Mouse (Mus musculus) CH12.LX (cell line): ENCODE data around the gene Recql.

Source experiments
- BHLHE40 ChIP-seq: IDR thresholded peaks from 2 replicates; pipeline ENCODE4 v1.6.1; 2011; ENCODE audit warnings: mild to moderate bottlenecking, low read depth, low read length, improper control_type of control experiment
- CHD2 ChIP-seq: IDR thresholded peaks from 2 replicates; pipeline ENCODE4 v1.6.1; 2011; ENCODE audit warnings: low read length, improper control_type of control experiment
- CTCF ChIP-seq, 2 experiments: IDR thresholded peaks in 1 of 2; conservative IDR thresholded peaks in 1 of 2; 2 replicates each; pipeline ENCODE4 v1.5.1; 2011 to 2012; ENCODE audit warnings: low read depth in 2 of 2, low read length in 2 of 2, improper control_type of control experiment in 1 of 2, inconsistent platforms in 1 of 2, mild to moderate bottlenecking in 1 of 2, moderate library complexity in 1 of 2
- JUND ChIP-seq: conservative IDR thresholded peaks from 2 replicates; pipeline ENCODE4 v1.6.1; 2011; ENCODE audit warnings: low read depth, low read length, improper control_type of control experiment
- USF2 ChIP-seq: conservative IDR thresholded peaks from 2 replicates; pipeline ENCODE4 v1.6.1; 2011; ENCODE audit warnings: low read depth, low read length, improper control_type of control experiment

DNA sequence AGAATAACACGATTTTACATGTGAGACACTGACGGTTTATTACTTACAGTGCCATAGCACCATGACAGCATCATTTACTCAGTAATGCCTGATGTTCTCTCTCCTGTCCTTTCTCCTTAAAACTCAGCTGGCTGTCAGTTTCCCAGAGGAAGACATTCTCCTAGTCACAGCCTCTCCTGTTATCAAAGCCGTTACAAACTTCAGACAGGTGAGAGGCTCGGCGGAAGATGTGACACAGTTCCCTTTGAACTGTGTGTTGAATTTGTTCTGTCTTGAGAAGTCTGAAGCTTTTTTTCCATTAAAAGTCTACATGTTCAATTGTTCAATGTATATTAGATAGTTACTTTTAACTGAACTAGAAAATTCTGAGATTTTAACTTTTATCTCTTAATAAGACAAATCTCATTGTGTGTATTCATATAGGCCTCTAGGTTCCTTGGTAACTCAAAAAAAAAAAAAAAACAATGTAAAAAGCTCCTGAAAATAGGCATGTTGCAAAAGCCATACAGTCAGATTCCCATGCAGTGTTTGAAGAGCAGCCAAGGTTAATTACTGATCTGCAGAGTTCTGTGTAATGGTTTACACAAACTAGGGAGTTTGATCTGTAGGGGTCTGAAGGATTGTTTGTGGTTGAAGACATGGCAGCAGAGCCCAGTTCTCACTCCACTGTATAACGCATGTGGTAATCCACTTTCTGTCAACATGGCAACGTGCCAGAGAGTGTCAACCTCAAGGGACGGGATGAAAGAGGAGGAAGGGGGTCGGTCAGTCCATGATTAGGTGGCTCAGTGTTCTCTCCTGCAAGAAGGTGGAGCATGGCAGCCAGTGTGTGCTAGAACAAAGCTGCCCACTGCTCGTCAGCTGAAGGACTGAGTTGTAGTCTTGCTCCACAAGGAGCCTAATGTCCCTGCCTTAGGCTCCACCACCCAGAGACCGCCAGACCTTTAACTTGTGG lies 39.2 kb downstream of the Recql start:
- TF ChIP-seq CTCF (conservative IDR thresholded peaks at IDR 0.05 in 1 of 2, IDR thresholded peaks at IDR 0.05 in 1 of 2; ENCODE audit: low read depth in 2 of 2, low read length in 2 of 2), result no peak
- no peak for TF ChIP-seq USF2
- TF ChIP-seq BHLHE40, result no peak
- TF ChIP-seq CHD2, result no peak
- no peak for TF ChIP-seq JUND
